Mouse (Mus musculus) E14TG2a.4 (cell line): ENCODE measurements at regions not wholly inside any gene's neighbourhood (a gene's known extent, or its start where the extent isn't known, plus 50 kb on each side); places are given as distances from the start of the nearest gene placed in this dataset.

Experiments
- CTCF ChIP-seq: conservative IDR thresholded peaks from 2 replicates; pipeline ENCODE4 v1.5.1; 2014; ENCODE audit warnings: low read length
- NANOG ChIP-seq: IDR thresholded peaks from 2 replicates; pipeline ENCODE4 v1.6.1; 2014; ENCODE audit warnings: borderline replicate concordance, low read length, mixed read lengths
- POU5F1 ChIP-seq: IDR thresholded peaks from 2 replicates; pipeline ENCODE4 v1.6.1; 2014; ENCODE audit warnings: low read length, borderline replicate concordance

- TF ChIP-seq CTCF = no peak
- TF ChIP-seq POU5F1 = no peak
- TF ChIP-seq NANOG = no peak
These were observed 70.0 kb upstream of the Raph1 start for GRCm38 (mm10) chr1:60636802-60637452.
